Mouse (Mus musculus) hindbrain, embryonic 12.5 days (tissue): Measurements from ENCODE around the gene Ckap2l. TPM values are rescaled to one million over a fixed set of nuclear protein-coding genes. Genes with fewer than 3 reads are reported as not detected.

Source experiments
- ATAC-seq: fragments of 200-750 bp; cut with Nextera tagmentation; 2 replicates; pipeline ENCODE4 v1.8.0; 2017; ENCODE audit warnings: moderate TSS enrichment; ENCODE audit not compliant: low FRiP score
- H3K27ac ChIP-seq: fragments of 300-500 bp; sonication (generic); 2 replicates; pipeline ENCODE4 v1.5.1; 2016; ENCODE audit warnings: mild to moderate bottlenecking
- H3K27me3 ChIP-seq: fragments of 300-500 bp; sonication (generic); 2 replicates; pipeline ENCODE4 v1.6.1; 2016; ENCODE audit warnings: mild to moderate bottlenecking
- H3K36me3 ChIP-seq: fragments of 300-500 bp; sonication (generic); 2 replicates; pipeline ENCODE4 v1.6.1; 2016; ENCODE audit warnings: mild to moderate bottlenecking
- H3K4me1 ChIP-seq: fragments of 300-500 bp; sonication (generic); 2 replicates; pipeline ENCODE4 v1.6.1; 2016
- H3K4me2 ChIP-seq: fragments of 300-500 bp; sonication (generic); replicated peaks from 2 replicates; pipeline ENCODE4 v1.6.1; 2016; ENCODE audit warnings: mild to moderate bottlenecking
- H3K4me3 ChIP-seq: fragments of 300-500 bp; sonication (generic); 2 replicates; pipeline ENCODE4 v1.5.1; 2016; ENCODE audit warnings: mild to moderate bottlenecking
- H3K9ac ChIP-seq: fragments of 300-500 bp; sonication (generic); 2 replicates; pipeline ENCODE4 v1.6.1; 2016; ENCODE audit warnings: mild to moderate bottlenecking, moderate library complexity
- H3K9me3 ChIP-seq: fragments of 300-500 bp; sonication (generic); replicated peaks from 2 replicates; pipeline ENCODE4 v1.6.1; 2016; ENCODE audit warnings: mild to moderate bottlenecking
- WGBS: fragments of 180-500 bp; shearing (Covaris S2); methylation state at CpG from one replicate; pipeline ENCODE4 v1.1.7; 2016; 5-methylcytosine and 5-hydroxymethylcytosine counted together
- polyA plus RNA-seq: library from polyadenylated mRNA; unstranded; fragments of >200 nt; fragmentation: Nextera tagmentation; extraction: Ambion mirVana; gene quantifications from 2 replicates; pipeline ENCODE4 v1.2.1, GENCODE M21; 2016

Ckap2l gene
- polyA plus RNA-seq, 1 experiment from 2014 or later = 33.8 TPM

DNA sequence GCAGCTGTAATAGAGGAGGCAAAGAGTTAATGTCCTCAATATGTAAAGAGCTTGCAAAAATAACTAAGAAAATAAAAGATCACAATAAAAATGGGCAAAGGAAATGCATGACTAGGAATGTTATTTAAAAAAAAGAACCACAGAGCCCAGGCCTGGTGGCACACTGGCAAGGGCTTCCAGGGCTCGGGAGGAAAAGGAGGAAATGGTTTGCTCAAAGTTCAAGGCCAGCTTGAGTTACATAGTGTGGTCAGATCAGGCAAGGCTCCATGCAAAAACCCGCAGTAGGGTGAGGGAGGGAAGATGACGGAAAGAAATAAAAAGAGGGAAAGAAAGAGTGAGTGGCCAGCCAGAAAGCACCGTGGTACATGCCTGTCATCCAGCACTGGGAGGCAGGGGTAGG, 68.4 kb downstream of the Ckap2l start:
- Histone ChIP-seq H3K9me3 (no peaks in the 10 kb centered on the region), H3K4me1 (no peaks in the 10 kb centered on the region), H3K27me3 (no peaks in the 10 kb centered on the region), H3K36me3 (no peaks in the 10 kb centered on the region), H3K27ac (no peak overlapping the region), H3K9ac (no peak overlapping the region), H3K4me2 (no peak overlapping the region), H3K4me3 (no peak overlapping the region)
- no peak for ATAC-seq
- 88% methylated on average over 4 of the region's 4 CpGs for WGBS

GRCm38 (mm10) chr2:129227709-129228108, 69.3 kb downstream of the Ckap2l start:
- Histone ChIP-seq H3K4me2 (no peak overlapping the region), H3K9ac (no peak overlapping the region), H3K4me1 (no peaks in the 10 kb centered on the region), H3K36me3 (no peaks in the 10 kb centered on the region), H3K4me3 (no peak overlapping the region), H3K27ac (no peak overlapping the region), H3K27me3 (no peaks in the 10 kb centered on the region), H3K9me3 (no peaks in the 10 kb centered on the region)
- 84% methylated on average over 5 of the region's 7 CpGs for WGBS
- ATAC-seq = no peak

- no peak overlapping the region for H3K27ac ChIP-seq
- WGBS = 78% methylated on average over 7 of the region's 7 CpGs
- H3K4me1 ChIP-seq = no peaks in the 10 kb centered on the region
- H3K36me3 ChIP-seq = no peaks in the 10 kb centered on the region
- no peak overlapping the region for H3K4me2 ChIP-seq
- no peaks in the 10 kb centered on the region for H3K27me3 ChIP-seq
- no peak for ATAC-seq
- no peak overlapping the region for H3K4me3 ChIP-seq
- no peak overlapping the region for H3K9ac ChIP-seq
- H3K9me3 ChIP-seq = no peaks in the 10 kb centered on the region
These were observed 69.9 kb downstream of the Ckap2l start for GRCm38 (mm10) chr2:129227011-129227529.

DNA sequence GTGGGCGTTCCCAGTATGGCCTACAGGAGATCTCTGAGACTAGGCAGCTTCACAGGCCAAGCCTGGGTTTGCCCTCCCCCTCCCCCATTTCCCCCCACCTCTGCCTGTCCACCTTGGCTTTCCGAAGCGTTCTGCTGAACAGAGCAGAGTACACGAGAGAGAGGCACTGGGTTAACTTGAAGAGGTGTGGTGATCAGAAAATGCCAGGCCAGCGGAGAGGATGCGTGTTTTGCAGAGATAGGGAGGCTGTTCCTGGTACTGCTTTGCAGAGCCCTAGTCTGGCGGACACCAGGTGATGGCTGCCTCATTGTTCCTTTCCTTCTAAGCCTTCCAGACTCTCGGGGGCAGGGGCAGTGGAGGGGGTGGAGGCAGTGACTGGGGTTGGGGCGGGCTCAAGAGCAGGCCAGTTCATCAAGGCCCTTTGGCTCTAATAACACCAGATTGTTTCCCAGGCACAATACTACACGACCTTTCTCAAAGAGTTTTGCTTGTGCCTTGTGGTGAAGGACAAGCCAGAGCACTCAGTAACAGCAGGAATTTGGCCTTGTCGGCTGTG, 70.6 kb downstream of the Ckap2l start:
- WGBS = 71% methylated on average over 11 of the region's 11 CpGs

DNA sequence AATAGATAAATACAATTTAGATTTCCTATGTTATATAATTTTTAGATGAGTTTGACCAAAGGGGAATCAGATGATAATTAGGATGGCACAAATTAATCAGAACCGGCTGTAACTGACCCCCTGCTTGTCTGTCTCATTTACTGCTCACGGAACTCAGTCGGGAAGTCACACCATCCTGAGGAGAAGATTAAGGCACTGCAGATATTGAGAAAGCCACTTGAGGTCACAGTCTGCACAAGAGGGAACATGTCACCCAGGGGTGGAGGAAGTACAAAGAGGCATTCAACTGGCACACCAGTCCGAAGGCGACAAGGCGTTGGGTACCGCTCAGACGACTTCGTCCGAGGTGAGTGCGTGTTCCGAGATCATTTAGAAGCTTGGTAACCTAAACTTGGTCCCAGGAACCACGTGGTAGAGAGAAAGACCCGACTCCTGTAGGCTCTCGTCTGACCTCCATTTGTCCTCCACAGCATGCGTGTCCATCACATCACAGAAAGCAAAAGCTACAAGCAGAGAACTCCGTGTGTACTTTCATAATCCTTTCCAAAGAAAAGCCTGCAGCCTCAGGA, 71.7 kb downstream of the Ckap2l start:
- ATAC-seq = no peak
- Histone ChIP-seq H3K36me3 (no peaks in the 10 kb centered on the region), H3K4me3 (no peak overlapping the region), H3K4me1 (no peaks in the 10 kb centered on the region), H3K27me3 (no peaks in the 10 kb centered on the region), H3K27ac (no peak overlapping the region), H3K9ac (no peak overlapping the region), H3K9me3 (no peaks in the 10 kb centered on the region), H3K4me2 (no peak overlapping the region)
- 85% methylated on average over 17 of the region's 17 CpGs for WGBS

More for the DNA sequence above, 70.6 kb downstream of the Ckap2l start:
- H3K27me3 ChIP-seq = no peaks in the 10 kb centered on the region
- H3K4me3 ChIP-seq = no peak overlapping the region
- no peak overlapping the region for H3K4me2 ChIP-seq
- no peak overlapping the region for H3K27ac ChIP-seq
- no peak overlapping the region for H3K9ac ChIP-seq
- no peaks in the 10 kb centered on the region for H3K4me1 ChIP-seq
- no peak for ATAC-seq
- no peaks in the 10 kb centered on the region for H3K9me3 ChIP-seq
- H3K36me3 ChIP-seq = no peaks in the 10 kb centered on the region

DNA sequence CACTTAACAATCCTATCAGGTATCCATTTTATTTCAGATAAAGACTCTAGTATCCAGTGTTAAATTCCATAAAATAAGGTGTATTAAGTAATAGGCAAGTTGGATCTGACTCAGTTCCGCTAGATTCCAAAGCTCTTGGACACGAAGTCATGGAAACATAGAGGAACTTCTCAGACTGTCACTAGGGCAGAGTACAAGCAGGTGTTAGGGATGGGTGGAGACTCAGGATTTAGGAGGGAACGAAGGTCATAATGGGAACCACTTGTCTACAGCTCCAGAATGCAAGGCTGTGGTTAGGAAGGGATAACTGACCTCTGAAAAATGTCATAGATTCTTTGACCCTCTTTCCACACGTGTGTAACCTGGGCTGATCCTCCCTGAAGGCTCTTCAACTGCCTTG, 72.8 kb downstream of the Ckap2l start:
- ATAC-seq = no peak
- H3K9ac ChIP-seq = no peak overlapping the region
- WGBS = 80% methylated on average over 4 of the region's 4 CpGs

DNA sequence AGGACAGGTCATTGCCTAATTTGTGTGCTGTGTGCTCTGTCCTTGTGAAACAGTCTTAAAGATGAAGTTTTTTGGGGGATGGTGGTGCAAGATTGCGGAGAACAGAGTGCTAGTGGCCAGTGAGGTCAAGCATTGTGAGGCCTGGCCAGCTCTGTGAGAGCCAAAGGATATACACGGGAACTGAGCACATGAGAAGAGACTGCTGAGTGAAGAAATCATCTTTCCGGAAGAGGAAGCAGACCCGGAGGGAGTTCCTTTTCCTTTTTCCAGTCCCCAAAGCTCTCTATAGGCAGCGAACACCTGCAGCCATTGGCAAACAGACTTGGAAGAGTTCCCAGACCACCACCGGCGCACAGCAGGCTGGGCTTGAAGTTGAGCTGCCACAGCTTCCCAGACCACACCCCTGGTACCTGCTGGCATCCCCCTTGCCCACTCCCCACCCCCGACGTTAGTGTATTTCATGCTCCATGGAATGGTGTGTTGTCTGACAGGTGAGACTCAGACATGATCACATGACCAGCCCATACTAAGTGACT, 75.8 kb downstream of the Ckap2l start:
- H3K4me2 ChIP-seq = no peak overlapping the region
- no peak for ATAC-seq
- H3K27ac ChIP-seq = no peak overlapping the region
- H3K9me3 ChIP-seq = no peaks in the 10 kb centered on the region
- H3K4me3 ChIP-seq = no peak overlapping the region
- WGBS = 77% methylated on average over 9 of the region's 9 CpGs
- H3K4me1 ChIP-seq = no peaks in the 10 kb centered on the region
- H3K36me3 ChIP-seq = no peaks in the 10 kb centered on the region
- no peaks in the 10 kb centered on the region for H3K27me3 ChIP-seq
- H3K9ac ChIP-seq = no peak overlapping the region

More for the DNA sequence above, 72.8 kb downstream of the Ckap2l start:
- Histone ChIP-seq H3K27me3 (no peaks in the 10 kb centered on the region), H3K9me3 (no peaks in the 10 kb centered on the region), H3K36me3 (no peaks in the 10 kb centered on the region), H3K27ac (no peak overlapping the region), H3K4me3 (no peak overlapping the region), H3K4me2 (no peak overlapping the region), H3K4me1 (no peaks in the 10 kb centered on the region)

GRCm38 (mm10) chr2:129218537-129219105, 78.4 kb downstream of the Ckap2l start:
- no peak for ATAC-seq
- WGBS = 82% methylated on average over 4 of the region's 4 CpGs
- no peaks in the 10 kb centered on the region for H3K27me3 ChIP-seq
- H3K4me1 ChIP-seq = no peaks in the 10 kb centered on the region
- no peaks in the 10 kb centered on the region for H3K36me3 ChIP-seq
- no peak overlapping the region for H3K27ac ChIP-seq
- H3K4me2 ChIP-seq = no peak overlapping the region
- H3K9me3 ChIP-seq = no peaks in the 10 kb centered on the region
- no peak overlapping the region for H3K4me3 ChIP-seq
- H3K9ac ChIP-seq = no peak overlapping the region

Other genes with a start within 250 kb of the Ckap2l start
- 0.52 and 0.59 TPM in 2 replicates for gene Vinac1, start 249.0 kb downstream of the Ckap2l start, polyA plus RNA-seq
- gene Ttl, start 231.3 kb downstream of the Ckap2l start, polyA plus RNA-seq = 23.4 and 24.1 TPM in 2 replicates
- 23.5 and 25.4 TPM in 2 replicates for gene Polr1b, start 196.2 kb downstream of the Ckap2l start, polyA plus RNA-seq
- gene Chchd5, start 167.5 kb downstream of the Ckap2l start, polyA plus RNA-seq = 22.3 and 24.6 TPM in 2 replicates
- gene Slc20a1, start 98.4 kb downstream of the Ckap2l start, polyA plus RNA-seq = 49.3 and 53.1 TPM in 2 replicates
- gene Il1a, start 12.8 kb upstream of the Ckap2l start, polyA plus RNA-seq = 0.12 and 0.39 TPM in 2 replicates
- not detected in 2 replicates for gene Il1b, start 73.9 kb upstream of the Ckap2l start, polyA plus RNA-seq
- 0.10 TPM in 1 of 2 replicates, not detected in the other for gene F830045P16Rik, start 239.4 kb upstream of the Ckap2l start, polyA plus RNA-seq